Mouse (Mus musculus): Measurements from ENCODE around the gene Gbp6. TPM values are rescaled to one million over a fixed set of nuclear protein-coding genes. Genes with fewer than 3 reads are reported as not detected.
"Not testable (repeated sequence)": the region's sequence is repeated elsewhere in the genome, so short reads cannot be mapped to it uniquely, and the experiment has no call there.

Gene Gbp6
- polyA plus RNA-seq, 1 experiment from 2014 or later = 3.1 TPM

GRCm38 (mm10) chr5:105306159-105306581 lies 12.7 kb upstream of the Gbp6 start:
- H3K36me3 ChIP-seq (ENCODE audit: insufficient read depth, low read length) = no peaks in the 10 kb centered on the region

DNA sequence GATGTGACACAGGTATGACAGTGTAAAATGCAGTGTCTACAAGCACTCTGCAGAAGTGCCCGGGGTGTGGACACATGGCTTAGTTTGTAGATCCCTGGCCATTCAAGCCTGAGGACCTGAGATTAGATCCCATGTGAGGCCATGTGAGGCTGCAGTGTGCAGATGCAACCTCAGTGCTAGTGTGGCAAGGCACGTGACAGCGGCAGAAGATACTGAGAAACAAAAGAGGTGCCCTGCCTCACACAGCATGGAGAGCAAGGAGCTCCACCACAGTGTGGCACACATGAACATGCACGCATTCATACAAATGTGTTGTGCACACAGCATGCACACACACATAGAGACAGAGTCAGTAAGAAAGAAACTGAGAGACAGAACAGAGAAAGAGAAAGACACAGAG lies 12.2 kb upstream of the Gbp6 start:
- DNase-seq (ENCODE audit: low spot score); H3K9ac ChIP-seq (replicated peaks; ENCODE audit: low read depth); H3K27ac ChIP-seq (ENCODE audit: low read length); H3K27me3 ChIP-seq (replicated peaks; ENCODE audit: insufficient read depth, low read length); ATAC-seq; H3K4me2 ChIP-seq (replicated peaks; ENCODE audit: low read depth, low read length); H3K4me3 ChIP-seq (ENCODE audit: low read depth, low read length); H3K4me1 ChIP-seq (ENCODE audit: insufficient read depth, low read depth, low read length); H3K9me3 ChIP-seq (ENCODE audit: low read length); H3K36me3 ChIP-seq (ENCODE audit: insufficient read depth, low read length): not testable (repeated sequence)
- 91% methylated on average over 4 of the region's 4 CpGs for WGBS

More at GRCm38 (mm10) chr5:105306159-105306581, 12.7 kb upstream of the Gbp6 start:
- Histone ChIP-seq H3K27ac (ENCODE audit: low read length) (no peak overlapping the region), H3K4me2 (replicated peaks; ENCODE audit: low read depth, low read length) (no peak overlapping the region), H3K4me3 (ENCODE audit: low read depth, low read length) (no peak overlapping the region), H3K9ac (replicated peaks; ENCODE audit: low read depth) (no peak overlapping the region), H3K9me3 (ENCODE audit: low read length) (no peaks in the 10 kb centered on the region), H3K4me1 (ENCODE audit: insufficient read depth, low read depth, low read length) (no peaks in the 10 kb centered on the region), H3K27me3 (replicated peaks; ENCODE audit: insufficient read depth, low read length) (no peaks in the 10 kb centered on the region)
- ATAC-seq (no peak), DNase-seq (ENCODE audit: low spot score) (no peak)
- 49% methylated on average over 1 of the region's 1 CpGs for WGBS
- TF ChIP-seq CTCF (IDR thresholded peaks at IDR 0.05) = no peak
- no peak for TF ChIP-seq EP300 (IDR thresholded peaks at IDR 0.05)

- Histone ChIP-seq H3K27me3 (replicated peaks; ENCODE audit: insufficient read depth, low read length) (no peaks in the 10 kb centered on the region), H3K4me3 (ENCODE audit: low read depth, low read length) (no peak overlapping the region), H3K27ac (ENCODE audit: low read length) (no peak overlapping the region), H3K36me3 (ENCODE audit: insufficient read depth, low read length) (no peaks in the 10 kb centered on the region), H3K9me3 (ENCODE audit: low read length) (no peaks in the 10 kb centered on the region), H3K9ac (replicated peaks; ENCODE audit: low read depth) (no peak overlapping the region), H3K4me2 (replicated peaks; ENCODE audit: low read depth, low read length) (no peak overlapping the region), H3K4me1 (ENCODE audit: insufficient read depth, low read depth, low read length) (no peaks in the 10 kb centered on the region)
- DNase-seq (ENCODE audit: low spot score) (no peak), ATAC-seq (no peak)
- no peak for TF ChIP-seq CTCF (IDR thresholded peaks at IDR 0.05)
- TF ChIP-seq EP300 (IDR thresholded peaks at IDR 0.05) = no peak
- WGBS = 83% methylated on average over 4 of the region's 4 CpGs
Measured at GRCm38 (mm10) chr5:105301963-105302362, 8.5 kb upstream of the Gbp6 start.

- 26% methylated on average over 2 of the region's 2 CpGs for WGBS
- no peak overlapping the region for H3K9ac ChIP-seq (replicated peaks; ENCODE audit: low read depth)
- H3K27me3 ChIP-seq (replicated peaks; ENCODE audit: insufficient read depth, low read length) = no peaks in the 10 kb centered on the region
- H3K36me3 ChIP-seq (ENCODE audit: insufficient read depth, low read length) = no peaks in the 10 kb centered on the region
- ATAC-seq (peak; percentile 30; the same call in 1 of the 2 replicates), DNase-seq (ENCODE audit: low spot score) (no peak)
- no peak overlapping the region for H3K4me3 ChIP-seq (ENCODE audit: low read depth, low read length)
- H3K9me3 ChIP-seq (ENCODE audit: low read length) = no peaks in the 10 kb centered on the region
- no peaks in the 10 kb centered on the region for H3K4me1 ChIP-seq (ENCODE audit: insufficient read depth, low read depth, low read length)
- TF ChIP-seq EP300 (IDR thresholded peaks at IDR 0.05) (no peak), CTCF (IDR thresholded peaks at IDR 0.05) (no peak)
- no peak overlapping the region for H3K27ac ChIP-seq (ENCODE audit: low read length)
- no peak overlapping the region for H3K4me2 ChIP-seq (replicated peaks; ENCODE audit: low read depth, low read length)
Measured at GRCm38 (mm10) chr5:105301531-105301930, 8.0 kb upstream of the Gbp6 start.

GRCm38 (mm10) chr5:105295746-105296145 lies 2.2 kb upstream of the Gbp6 start:
- 57% methylated on average over 3 of the region's 3 CpGs for WGBS
- no peak overlapping the region for H3K27ac ChIP-seq (ENCODE audit: low read length)
- TF ChIP-seq CTCF (IDR thresholded peaks at IDR 0.05) (no peak), EP300 (IDR thresholded peaks at IDR 0.05) (no peak)
- H3K4me1 ChIP-seq (ENCODE audit: insufficient read depth, low read depth, low read length) = no peaks in the 10 kb centered on the region
- ATAC-seq = peak; percentile 50
- no peak overlapping the region for H3K9ac ChIP-seq (replicated peaks; ENCODE audit: low read depth)
- H3K27me3 ChIP-seq (replicated peaks; ENCODE audit: insufficient read depth, low read length) = no peaks in the 10 kb centered on the region
- DNase-seq (ENCODE audit: low spot score) = peak; percentile 46
- no peaks in the 10 kb centered on the region for H3K36me3 ChIP-seq (ENCODE audit: insufficient read depth, low read length)
- H3K9me3 ChIP-seq (ENCODE audit: low read length) = no peaks in the 10 kb centered on the region
- no peak overlapping the region for H3K4me2 ChIP-seq (replicated peaks; ENCODE audit: low read depth, low read length)
- no peak overlapping the region for H3K4me3 ChIP-seq (ENCODE audit: low read depth, low read length)

- Histone ChIP-seq H3K36me3 (ENCODE audit: insufficient read depth, low read length) (no peaks in the 10 kb centered on the region), H3K27me3 (replicated peaks; ENCODE audit: insufficient read depth, low read length) (no peaks in the 10 kb centered on the region), H3K4me1 (ENCODE audit: insufficient read depth, low read depth, low read length) (no peaks in the 10 kb centered on the region), H3K9me3 (ENCODE audit: low read length) (no peaks in the 10 kb centered on the region), H3K27ac (ENCODE audit: low read length) (no peak overlapping the region), H3K4me3 (ENCODE audit: low read depth, low read length) (no peak overlapping the region), H3K4me2 (replicated peaks; ENCODE audit: low read depth, low read length) (no peak overlapping the region), H3K9ac (replicated peaks; ENCODE audit: low read depth) (no peak overlapping the region)
- TF ChIP-seq EP300 (IDR thresholded peaks at IDR 0.05) = no peak
- no peak for TF ChIP-seq CTCF (IDR thresholded peaks at IDR 0.05)
- ATAC-seq (no peak), DNase-seq (ENCODE audit: low spot score) (no peak)
- 91% methylated on average over 1 of the region's 1 CpGs for WGBS
Measured at GRCm38 (mm10) chr5:105292492-105292891, 1.0 kb downstream of the Gbp6 start.

DNA sequence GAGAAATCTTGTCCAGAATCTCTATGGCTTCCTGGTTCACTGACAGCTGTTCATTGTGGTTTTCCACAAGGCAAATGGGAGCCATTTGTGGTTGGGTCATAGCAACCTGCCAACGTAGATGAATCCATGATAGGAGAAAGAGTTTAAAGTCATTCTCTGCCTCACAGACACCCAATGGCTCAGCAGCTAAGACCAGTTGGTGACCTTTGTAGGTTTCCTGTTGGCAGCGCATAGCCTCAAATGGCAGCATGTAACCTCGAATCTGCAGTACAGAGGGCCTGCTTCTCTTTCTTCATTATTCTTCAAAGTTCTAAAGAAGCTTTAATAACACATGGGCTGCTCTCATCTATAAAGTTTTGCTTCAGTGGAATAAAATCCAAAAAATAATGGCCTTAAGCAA lies 2.6 kb downstream of the Gbp6 start:
- not testable (repeated sequence) for H3K27ac ChIP-seq (ENCODE audit: low read length); H3K4me2 ChIP-seq (replicated peaks; ENCODE audit: low read depth, low read length); H3K9me3 ChIP-seq (ENCODE audit: low read length); H3K27me3 ChIP-seq (replicated peaks; ENCODE audit: insufficient read depth, low read length); H3K4me3 ChIP-seq (ENCODE audit: low read depth, low read length); H3K9ac ChIP-seq (replicated peaks; ENCODE audit: low read depth); H3K36me3 ChIP-seq (ENCODE audit: insufficient read depth, low read length); H3K4me1 ChIP-seq (ENCODE audit: insufficient read depth, low read depth, low read length); DNase-seq (ENCODE audit: low spot score); ATAC-seq
- WGBS = 90% methylated on average over 3 of the region's 3 CpGs

DNA sequence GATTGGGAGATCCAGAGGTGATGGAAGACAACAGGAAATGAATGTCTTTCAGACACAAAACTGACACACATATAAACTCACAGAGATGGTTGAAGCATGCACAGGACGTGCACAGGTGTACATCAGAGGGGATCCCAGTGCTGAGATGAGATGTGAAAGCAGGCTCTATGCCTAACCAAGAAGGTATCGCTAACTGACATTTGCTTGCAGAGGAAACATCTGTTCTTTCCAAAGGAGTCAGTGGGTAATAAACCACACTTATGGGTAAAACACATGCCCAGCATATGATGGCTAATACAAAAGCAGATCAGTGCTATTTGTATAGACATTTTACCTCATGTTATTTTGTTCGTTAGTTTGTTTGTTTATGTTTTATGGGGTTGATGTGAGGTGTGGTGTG lies 32.8 kb downstream of the Gbp6 start:
- H3K4me1 ChIP-seq (ENCODE audit: insufficient read depth, low read depth, low read length); H3K27ac ChIP-seq (ENCODE audit: low read length); H3K4me2 ChIP-seq (replicated peaks; ENCODE audit: low read depth, low read length); ATAC-seq; H3K27me3 ChIP-seq (replicated peaks; ENCODE audit: insufficient read depth, low read length); H3K4me3 ChIP-seq (ENCODE audit: low read depth, low read length); DNase-seq (ENCODE audit: low spot score); H3K9ac ChIP-seq (replicated peaks; ENCODE audit: low read depth); H3K9me3 ChIP-seq (ENCODE audit: low read length); H3K36me3 ChIP-seq (ENCODE audit: insufficient read depth, low read length): not testable (repeated sequence)
- WGBS = no CpG with 5 or more reads among the region's 3 CpGs

All from lung, postnatal 0 days (tissue).